Mouse (Mus musculus) spleen, postnatal 10 days (tissue): ENCODE results near the gene Naa80.
A peak's percentile ranks its signal among the peaks of the same experiment; 100 is the strongest.

ENCODE experiments used
- DNase-seq, 2 experiments: peaks; one replicate each; pipeline ENCODE4 v3.0.0; 2021 to 2022; ENCODE audit warnings: low spot score in 2 of 2

Gene Naa80

GRCm38 (mm10) chr9:107594281-107595062 is 15.8 kb downstream of the Naa80 start:
- DNase-seq: no peak

- DNase-seq: no peak
Observed at GRCm38 (mm10) chr9:107596619-107597569, 18.2 kb downstream of the Naa80 start.

- DNase-seq: no peak
Observed at GRCm38 (mm10) chr9:107598385-107598784, 19.7 kb downstream of the Naa80 start.

DNA sequence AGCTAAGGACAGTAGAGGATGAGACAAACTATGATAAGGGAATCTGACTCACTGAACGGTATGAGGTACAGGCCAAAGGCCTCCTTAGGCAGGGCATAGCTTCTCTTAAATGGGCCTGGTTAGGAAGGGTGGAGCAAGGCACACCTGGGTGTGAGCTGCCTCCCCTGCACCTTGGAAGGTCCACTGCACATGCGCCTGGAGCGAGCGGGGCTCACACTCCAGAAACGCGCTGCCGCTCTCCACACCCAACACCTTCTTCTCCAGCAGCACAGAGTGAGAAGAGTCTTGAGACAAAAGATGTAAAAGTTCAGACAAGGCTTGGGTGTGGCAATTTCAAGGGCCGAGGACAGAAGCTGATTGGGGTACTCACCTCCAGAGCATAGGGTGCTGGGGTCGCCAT is 20.7 kb downstream of the Naa80 start:
- no peak for DNase-seq

GRCm38 (mm10) chr9:107599842-107600241 is 21.2 kb downstream of the Naa80 start:
- no peak for DNase-seq

- peak in 1 of 2 experiments; percentile 56 for DNase-seq
Observed at GRCm38 (mm10) chr9:107600745-107601144, 22.1 kb downstream of the Naa80 start.

DNA sequence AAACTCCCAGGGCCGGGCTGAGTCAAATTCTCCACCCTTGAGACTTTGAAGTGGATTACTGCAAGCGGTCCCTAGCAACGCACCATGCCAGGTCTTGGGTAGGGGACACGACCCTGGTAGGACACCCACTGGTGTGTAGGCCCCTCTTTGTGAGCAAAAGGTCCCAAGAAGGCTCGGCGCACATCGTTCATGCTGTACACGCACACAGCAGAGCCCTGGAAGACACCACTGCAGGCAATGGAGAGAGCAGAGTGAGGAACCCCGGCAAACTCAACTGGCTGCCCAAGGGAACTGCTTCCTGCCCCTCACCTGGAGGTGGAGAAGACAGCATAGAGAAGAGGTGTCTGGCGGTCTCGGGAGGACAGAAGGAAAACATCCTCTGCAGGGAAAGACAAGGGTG is 22.6 kb downstream of the Naa80 start:
- DNase-seq: peak in 1 of 2 experiments; percentile 27

GRCm38 (mm10) chr9:107602068-107602648 is 23.5 kb downstream of the Naa80 start:
- peak; percentile 96 to 97 for DNase-seq

DNA sequence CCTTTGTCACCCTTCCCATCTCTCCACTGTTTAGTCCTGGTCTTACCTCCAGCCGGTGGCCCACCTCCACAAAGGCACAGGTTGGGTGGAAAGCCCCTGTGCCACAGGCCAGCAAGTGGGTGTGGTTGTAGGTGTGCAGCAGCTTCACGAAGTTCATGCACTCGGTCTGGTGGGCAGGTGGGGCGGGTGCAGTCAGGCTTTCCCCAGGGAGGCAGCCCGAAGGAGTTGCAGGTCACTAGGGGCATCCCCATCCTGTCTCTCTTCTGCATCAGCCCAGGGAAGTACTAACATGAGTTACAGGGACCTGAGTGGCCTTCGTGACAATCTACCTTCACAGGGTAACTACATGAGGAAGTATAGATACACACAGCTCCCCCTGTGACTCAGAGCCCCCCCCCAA is 24.6 kb downstream of the Naa80 start:
- DNase-seq: peak in 1 of 2 experiments; percentile 43

GRCm38 (mm10) chr9:107605041-107605661 is 26.5 kb downstream of the Naa80 start:
- DNase-seq: peak in 1 of 2 experiments; percentile 38

DNA sequence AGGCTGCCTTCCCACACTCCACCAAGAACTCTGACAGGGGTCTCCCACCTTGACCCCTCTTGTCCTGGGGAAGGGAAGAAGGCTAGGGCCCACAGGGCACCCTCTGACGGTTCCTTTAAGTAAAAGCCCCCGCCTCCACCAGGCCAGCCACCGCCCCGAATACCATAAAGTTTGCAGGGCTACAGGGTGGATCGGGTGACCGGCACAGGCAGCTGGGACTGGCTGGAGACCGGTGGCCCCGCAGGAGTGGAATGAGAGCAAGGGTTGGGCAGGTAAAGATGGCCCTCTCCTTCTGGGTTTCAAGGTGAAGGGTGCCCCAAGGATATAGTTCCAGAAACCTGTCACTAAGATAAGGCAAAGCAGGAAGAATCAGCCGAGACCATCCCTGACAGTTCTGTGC is 27.9 kb downstream of the Naa80 start:
- peak in 1 of 2 experiments; percentile 24 for DNase-seq

- DNase-seq: no peak
Observed at GRCm38 (mm10) chr9:107607036-107607435, 28.3 kb downstream of the Naa80 start.

DNA sequence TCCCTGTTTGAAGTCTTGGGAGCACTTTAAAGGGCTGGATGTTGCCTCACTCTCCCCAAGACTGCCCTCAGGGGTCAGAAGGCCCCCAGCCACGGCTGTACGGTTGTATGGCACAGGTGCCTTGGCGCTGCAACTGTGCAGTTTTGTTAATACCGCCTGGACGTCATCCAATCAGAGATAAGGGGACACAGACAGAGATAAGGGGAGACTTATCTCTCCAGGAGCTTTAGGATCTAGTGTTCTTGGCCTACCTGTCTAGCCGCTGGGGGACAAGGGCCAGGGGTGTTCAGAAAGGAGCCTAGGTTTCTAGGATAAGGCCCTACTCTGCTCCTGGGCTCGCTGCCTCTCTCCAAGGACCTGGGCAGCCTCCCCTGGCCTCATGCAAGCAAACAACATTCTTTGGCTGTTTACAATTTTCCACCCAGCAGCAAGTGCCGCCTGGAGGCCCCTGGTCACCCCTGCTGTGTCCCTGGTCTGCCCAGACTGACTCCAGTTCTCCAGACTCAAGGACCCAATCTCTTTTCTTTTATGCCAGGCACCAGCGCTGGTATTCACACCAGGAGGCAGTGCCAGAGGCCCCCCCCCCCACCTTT is 29.1 kb downstream of the Naa80 start:
- DNase-seq: no peak

GRCm38 (mm10) chr9:107608741-107609432 is 30.2 kb downstream of the Naa80 start, which contains the start of gene Sema3b:
Gene Sema3b, minus strand, starts transcription at chr9:107609229.
- DNase-seq: no peak

DNA sequence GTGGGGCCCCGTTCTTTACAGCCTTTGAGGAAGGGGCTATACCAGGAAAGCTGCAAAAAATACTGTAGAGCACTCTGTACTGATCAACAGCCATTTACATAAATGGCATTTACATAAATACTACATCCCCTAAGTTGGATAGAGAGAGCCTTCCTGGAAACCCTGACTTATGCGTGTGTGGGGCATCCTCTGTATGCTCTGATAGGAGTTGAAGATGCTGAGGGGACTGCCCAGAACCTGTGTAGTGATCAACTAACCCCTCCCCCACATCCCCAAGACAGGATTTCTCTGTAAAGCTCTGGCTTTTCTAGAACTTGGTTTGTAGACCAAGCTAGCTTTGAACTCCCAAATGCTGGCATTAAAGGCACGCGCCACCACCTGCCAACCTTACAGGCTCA is 30.7 kb downstream of the Naa80 start:
- no peak for DNase-seq

DNA sequence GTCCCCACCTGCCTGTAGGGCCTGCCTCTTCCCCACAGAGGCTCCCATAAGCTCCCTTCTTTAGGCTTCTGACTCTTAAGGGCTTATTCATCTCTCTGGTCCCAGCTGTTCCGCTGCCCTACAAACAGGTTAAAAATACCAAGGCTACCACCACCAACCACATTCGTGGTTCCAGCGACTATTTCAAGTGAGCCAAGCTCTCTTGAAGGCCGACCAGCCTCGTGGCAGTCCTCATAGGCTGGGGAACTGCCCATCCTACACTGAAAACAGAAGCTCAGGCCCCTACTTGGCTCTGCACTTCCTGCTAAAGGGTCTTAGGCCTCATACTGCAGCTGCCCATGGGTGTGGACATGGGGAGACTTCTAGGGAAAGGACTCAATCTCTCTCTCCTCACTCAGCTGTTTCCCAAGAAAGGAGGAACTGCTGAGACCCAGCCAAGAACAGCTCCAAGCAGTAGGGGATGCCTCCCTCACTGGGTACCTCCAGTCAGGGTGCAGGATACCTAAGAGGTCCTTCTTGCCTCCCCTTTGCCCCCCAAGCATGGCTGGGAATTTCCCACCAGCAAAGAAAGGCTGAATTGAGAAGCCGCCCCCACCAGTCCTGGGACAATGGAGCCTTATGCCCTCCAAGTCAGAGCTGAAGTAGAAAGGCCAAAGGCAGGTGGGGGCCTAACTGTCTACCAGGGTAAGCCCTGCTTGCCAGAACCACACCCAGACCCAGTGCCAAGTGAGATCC is 32.9 kb downstream of the Naa80 start:
- no peak for DNase-seq

DNA sequence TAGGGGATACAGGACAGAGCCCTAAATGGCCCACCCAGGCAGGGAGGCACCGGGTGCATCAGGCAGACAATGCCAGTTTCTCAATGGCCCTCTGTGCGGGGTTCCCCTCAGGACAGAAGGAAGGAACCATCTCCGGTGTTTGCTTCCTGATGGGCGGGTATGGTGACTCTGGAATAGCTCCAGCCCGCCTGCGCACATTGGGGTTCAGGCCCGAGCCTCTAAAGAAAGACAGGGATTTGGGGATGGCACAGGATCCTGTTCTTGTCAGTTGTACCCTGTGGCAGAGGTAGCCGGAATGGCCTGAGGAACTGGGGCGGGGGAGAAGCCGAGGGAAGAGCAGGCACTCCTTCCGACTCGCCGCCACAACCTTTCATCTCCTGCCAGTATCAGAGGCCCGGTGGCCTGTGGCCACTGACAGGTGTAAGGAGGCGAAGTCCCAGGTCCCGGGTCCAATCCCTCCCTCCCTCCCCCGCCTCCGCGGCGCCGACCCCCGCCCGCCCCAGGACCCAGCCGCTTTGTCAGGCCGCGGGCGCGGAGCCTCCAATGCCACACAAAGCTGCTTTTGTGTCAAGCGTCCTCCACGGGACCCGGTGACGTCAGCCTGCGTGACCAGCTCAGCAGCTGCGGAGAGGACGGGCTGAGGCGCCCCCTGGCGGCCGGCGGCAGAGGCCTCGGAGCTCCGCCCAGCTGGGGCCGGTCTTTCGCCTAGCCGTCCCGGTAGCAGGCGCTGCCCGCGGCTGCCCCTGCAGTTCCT is 33.7 kb downstream of the Naa80 start:
- peak; percentile 98 to 99 for DNase-seq

- peak in 1 of 2 experiments; percentile 26 for DNase-seq
Observed at GRCm38 (mm10) chr9:107612945-107613569, 34.4 kb downstream of the Naa80 start.

DNA sequence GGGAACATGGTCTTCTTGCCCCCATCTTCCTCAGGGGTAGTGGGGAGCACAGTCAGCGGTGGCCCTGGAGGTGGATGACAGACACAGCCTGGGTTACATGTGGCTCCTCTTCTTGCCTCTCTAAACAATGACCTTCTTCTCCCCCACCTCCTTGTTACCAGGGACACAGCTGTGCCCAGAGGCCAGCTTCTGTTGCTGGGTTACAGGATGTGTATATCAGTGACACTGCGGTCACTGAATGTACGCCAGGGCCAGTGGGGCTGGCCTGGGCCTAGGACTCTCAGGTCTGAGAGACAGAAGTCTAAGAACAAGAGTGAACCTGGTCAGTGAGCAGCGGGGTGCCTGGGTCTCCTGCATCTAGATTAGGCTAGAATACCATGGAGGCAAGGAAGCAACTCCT is 36.3 kb downstream of the Naa80 start:
- DNase-seq: no peak
